Mouse (Mus musculus) cerebellum, adult 9-10 months (tissue): Measurements from ENCODE around the gene Kbtbd7.

Experiments
- DNase-seq: peaks from one replicate; pipeline ENCODE4 v3.0.0; 2022

Kbtbd7 gene

DNA sequence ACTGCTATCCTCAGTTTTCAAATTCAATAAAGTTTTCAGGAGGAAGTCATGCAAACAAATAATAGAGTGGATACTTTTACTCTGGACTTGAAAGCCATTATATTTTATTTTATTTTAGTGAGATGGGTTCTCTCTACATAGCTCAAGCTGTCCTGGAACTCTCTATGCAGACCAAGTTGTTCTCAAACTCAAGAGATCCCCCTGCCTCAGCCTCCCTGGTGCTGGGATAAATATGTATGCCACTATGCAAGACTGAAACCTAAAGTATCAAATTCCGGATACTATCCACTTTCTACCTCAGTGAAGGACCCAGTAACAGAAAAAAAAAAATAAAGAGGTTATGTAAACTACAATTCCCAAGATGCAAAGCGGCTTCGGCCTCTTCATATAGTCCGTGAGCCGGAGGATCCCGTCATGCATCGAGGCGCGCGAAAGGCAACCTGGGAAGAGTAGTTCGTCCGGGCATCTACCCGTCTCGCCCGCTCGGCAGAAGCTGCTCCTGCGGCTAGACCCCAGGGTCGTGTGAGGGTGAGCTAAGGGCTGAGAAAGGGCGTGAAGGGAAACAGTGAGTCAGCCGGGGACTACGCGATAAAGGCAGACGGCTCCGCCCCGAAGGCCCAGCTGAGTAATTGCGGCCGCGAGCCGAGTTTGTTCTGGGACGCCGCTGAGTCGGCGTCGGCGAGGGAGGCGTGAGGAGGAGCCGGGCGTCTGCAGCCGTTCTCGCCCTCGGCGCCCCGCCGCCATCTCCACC lies at the start of gene Kbtbd7:
TSS of gene Kbtbd7 (plus strand) at position 533 of the 751 bp plus-strand sequence.
- peak; percentile 92 for DNase-seq

DNA sequence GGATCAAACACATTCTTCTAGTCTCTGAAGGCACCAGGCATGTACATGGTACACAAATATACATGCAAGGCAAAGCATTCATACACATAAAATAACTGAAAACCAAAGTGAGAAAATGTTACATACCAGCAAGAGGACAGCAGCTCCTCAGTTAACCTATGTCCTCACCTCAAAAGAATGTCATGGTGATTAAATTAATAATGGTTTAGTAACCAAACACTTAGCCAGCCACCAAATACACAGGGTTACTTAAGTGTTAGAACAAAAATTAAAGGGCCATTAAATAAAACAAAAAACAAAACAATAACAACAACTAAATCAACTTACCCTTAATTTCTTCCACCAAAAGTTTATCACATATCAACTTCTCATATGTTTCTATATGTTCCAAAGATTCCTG lies 49.3 kb upstream of the Kbtbd7 start:
- DNase-seq = no peak

DNA sequence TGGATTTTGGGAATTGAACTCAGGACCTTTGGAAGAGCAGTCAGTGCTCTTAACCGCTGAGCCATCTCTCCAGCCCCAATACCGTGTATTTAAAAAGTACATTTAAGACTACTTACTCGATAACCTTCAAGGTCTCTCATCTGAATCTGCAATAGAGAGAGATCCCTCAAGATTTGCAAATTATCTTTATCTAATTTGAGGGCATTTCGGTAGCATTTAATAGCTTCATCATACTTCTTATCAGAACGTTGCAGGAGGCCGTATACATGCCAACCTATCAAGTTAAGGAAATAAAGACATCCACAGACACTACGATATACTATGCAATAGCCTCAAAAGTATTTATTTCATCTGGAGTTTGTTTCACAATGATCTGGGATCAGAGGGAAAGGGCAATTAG lies 43.2 kb upstream of the Kbtbd7 start:
- no peak for DNase-seq

GRCm38 (mm10) chr14:79388304-79388703 lies 38.0 kb upstream of the Kbtbd7 start:
- DNase-seq = no peak

DNA sequence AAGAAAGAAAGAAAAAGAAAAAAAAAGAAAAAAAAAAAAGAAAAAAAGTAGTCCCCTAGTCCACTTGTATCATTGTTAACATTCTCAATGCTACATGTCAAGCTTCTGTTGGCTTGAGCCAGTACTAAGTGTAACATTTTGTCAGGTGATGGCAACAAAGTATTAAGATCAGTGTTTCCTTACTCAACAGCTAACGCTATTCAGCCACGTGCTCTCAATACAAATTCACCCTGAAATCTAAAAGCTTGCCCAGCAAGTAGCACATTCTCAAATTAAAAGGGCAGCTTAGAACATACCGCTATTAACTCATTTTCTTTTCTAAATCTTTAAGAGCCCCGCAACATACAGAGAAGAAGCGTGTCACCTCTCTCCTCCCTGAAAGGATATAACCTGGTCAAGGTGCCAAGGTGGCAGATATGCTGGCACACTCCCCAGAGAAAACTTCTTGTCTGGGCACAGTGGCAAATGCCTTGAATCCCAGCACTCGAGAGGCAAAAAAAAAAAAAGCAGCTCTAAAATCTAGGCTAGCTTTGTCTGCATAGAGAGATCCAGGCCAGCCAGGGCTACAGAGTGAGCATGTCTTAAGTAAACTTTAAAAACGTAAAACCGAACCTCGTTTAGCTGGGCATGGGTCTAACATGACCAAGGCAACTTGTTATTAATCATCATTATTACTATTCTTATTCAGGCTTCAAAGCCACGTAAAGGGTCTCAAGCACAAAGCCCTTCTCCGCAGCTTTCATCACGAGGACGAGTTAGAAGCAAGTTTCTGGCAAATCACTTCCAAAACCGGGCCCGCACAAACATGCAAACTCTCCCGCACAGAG lies 36.7 kb upstream of the Kbtbd7 start:
- DNase-seq = peak; percentile 75

- peak; percentile 92 for DNase-seq
Measured at GRCm38 (mm10) chr14:79390265-79390926, 35.9 kb upstream of the Kbtbd7 start, which contains the start of gene Naa16. TSS of gene Naa16 (minus strand) at chr14:79390778.

GRCm38 (mm10) chr14:79393289-79393688 lies 33.0 kb upstream of the Kbtbd7 start:
- no peak for DNase-seq

GRCm38 (mm10) chr14:79394564-79394963 lies 31.7 kb upstream of the Kbtbd7 start:
- DNase-seq = no peak

- peak; percentile 82 for DNase-seq
Measured at GRCm38 (mm10) chr14:79397321-79398122, 28.8 kb upstream of the Kbtbd7 start, which contains the start of gene Mtrf1. TSS of gene Mtrf1 (plus strand) at chr14:79397772.

DNA sequence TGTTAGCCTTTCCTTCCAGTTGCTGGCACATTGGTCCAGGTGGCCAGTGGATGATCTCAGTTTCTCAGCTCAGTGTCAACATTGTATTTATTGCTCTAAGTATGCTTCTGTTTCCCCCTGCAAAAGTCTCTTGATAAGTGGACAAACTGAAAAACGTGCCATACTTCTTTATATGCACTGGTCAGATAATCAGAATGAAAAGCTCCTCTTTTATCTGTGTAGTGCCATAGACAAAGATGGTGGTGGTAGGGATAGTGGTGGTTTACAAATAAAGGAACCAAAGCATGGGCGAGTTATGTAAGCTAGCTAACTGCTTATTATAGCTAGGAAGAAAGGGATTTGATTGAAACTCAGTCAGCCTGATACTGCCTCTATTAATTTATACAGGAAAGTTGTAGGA lies 18.7 kb upstream of the Kbtbd7 start:
- DNase-seq = no peak

- no peak for DNase-seq
Measured at GRCm38 (mm10) chr14:79409278-79409830, 17.0 kb upstream of the Kbtbd7 start.

DNA sequence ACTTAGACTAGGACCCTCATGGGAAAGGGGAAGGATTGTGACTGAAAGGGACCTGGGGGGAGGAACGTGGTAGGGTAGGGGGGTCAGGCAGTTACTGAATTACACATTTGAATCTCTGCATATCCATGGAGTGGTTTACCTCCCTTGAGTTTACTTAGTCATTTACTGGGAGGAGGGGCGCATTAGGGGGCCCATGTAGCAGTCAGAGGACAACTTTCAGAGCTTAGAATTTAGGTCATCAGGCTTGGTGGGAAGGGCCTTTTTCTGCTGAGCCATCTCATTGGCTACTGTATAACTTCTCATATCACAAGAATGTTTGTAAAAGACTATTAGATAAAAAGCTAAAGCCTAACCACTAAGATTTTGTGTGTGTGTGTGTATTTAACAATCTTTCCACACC lies 15.6 kb upstream of the Kbtbd7 start:
- DNase-seq = no peak

DNA sequence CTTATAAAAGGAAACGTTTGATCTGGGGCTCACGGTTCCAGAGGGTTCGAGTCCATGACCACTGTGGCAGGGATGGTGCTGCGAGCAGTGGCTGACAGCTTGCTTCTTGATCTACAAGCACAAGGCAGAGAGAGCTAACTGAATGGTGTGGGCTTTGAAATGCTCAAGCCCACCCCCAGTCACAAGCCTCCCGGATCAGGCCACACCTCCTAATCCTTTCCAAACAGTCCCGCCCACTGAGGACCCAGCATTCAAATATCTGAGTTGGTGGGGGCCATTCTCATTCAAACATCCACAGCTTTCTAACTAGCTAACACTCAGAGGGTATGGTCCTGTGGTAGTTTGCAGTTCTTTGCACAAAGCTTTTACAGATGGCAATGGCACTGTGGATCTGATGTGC lies 13.2 kb upstream of the Kbtbd7 start:
- no peak for DNase-seq

GRCm38 (mm10) chr14:79420083-79420685 lies 6.1 kb upstream of the Kbtbd7 start:
- no peak for DNase-seq

GRCm38 (mm10) chr14:79426730-79427365 lies 537 bp downstream of the Kbtbd7 start:
- peak; percentile 33 for DNase-seq

GRCm38 (mm10) chr14:79434068-79434467 lies 7.8 kb downstream of the Kbtbd7 start:
- no peak for DNase-seq

DNA sequence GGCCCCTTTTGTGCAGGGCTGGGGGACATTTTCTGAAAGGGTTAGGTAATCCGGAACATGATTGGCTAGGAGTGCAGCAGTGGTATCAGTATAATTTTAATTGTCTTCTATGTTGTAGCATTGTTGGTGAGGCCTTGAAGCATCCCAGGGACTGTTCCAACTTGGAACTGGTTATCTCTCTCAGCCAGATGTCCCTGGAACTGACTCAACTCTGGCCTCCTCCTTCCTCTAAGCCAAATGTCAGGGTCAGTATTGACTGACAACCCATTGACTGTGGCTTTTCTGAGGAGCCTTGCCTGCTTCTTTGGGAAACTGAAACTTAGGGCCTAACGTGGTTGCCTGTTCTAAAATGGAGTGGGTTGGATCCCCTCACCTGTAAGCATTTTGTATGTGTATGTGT lies 14.3 kb downstream of the Kbtbd7 start:
- no peak for DNase-seq

- DNase-seq = no peak
Measured at GRCm38 (mm10) chr14:79441441-79441840, 15.1 kb downstream of the Kbtbd7 start.

DNA sequence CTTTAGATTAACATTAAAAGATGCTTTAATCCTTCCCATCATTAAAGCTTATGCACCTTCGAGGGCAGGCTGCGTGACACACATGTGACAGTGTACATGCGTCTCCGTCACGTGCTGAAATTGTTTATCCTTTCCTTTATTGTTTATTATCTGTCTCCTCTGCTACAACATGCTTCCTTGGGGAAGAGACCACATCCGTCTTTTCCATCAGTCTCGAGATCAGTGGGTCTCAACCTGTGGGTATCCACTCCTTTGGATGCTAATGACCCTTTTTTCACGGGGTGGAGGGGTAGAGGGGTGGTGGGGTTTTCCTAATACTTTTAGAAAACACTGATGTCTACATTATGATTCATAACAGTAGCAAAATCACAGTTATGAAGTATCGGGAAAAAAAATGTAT lies 18.3 kb downstream of the Kbtbd7 start:
- DNase-seq = no peak

DNA sequence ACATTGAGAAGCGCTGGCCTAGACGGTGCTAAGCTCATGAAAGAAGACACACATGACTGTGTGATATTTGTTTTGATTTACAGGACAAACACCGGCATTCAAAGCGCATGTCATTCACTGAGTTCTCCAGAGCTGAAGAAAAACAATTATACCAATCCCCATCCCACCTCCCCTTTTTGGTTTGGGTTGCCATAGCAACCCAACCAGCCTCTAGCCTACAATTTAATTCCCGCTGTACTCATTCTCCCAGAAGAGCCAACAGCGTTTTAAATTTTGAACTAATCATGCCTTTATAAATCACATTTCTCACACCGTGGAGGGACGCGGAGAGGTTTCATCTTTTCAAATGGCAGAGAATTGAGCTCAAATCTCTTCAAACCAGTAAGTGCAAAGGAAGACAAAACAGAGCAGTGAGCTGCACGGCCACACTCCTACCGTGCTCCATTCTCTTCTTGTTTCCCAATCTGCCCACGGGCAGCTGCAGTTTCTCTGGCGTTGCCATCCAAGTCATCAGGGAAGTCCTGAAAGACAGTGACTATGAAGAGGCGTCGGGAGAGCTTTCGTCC lies 18.8 kb downstream of the Kbtbd7 start:
- no peak for DNase-seq
